Mouse (Mus musculus) common myeloid progenitor, adult 5-6 weeks (primary cell): Measurements from ENCODE around the gene H2al1i. TPM values are rescaled to one million over a fixed set of nuclear protein-coding genes. Genes with fewer than 3 reads are reported as not detected.

ENCODE experiments used
- total RNA-seq: library from RNA; stranded (forward); fragments of 200-1000, 187-1606 nt; gene quantifications from 2 replicates; pipeline ENCODE4 v1.2.3, GENCODE M21; 2017

Gene H2al1i
- total RNA-seq, 1 experiment from 2014 or later = not detected

Other genes starting within 250 kb of the H2al1i start
- gene H2al1a, start 25.4 kb upstream of the H2al1i start, total RNA-seq = not detected in 2 replicates
- gene H2al1b, start 22.2 kb upstream of the H2al1i start, total RNA-seq = not detected in 2 replicates
- not detected in 2 replicates for gene H2al1c, start 19.0 kb upstream of the H2al1i start, total RNA-seq
- gene H2al1d, start 15.8 kb upstream of the H2al1i start, total RNA-seq = not detected in 2 replicates
- gene H2al1e, start 12.7 kb upstream of the H2al1i start, total RNA-seq = not detected in 2 replicates
- gene H2al1f, start 9.5 kb upstream of the H2al1i start, total RNA-seq = not detected in 2 replicates
- not detected in 2 replicates for gene H2al1g, start 6.4 kb upstream of the H2al1i start, total RNA-seq
- gene H2al1h, start 3.2 kb upstream of the H2al1i start, total RNA-seq = not detected in 2 replicates
- gene H2al1j, start 3.2 kb downstream of the H2al1i start, total RNA-seq = not detected in 2 replicates